Mouse (Mus musculus) megakaryocyte, embryonic 14.5 days (primary cell): Measurements from ENCODE around the gene Sfxn1.

Experiments
- FLI1 ChIP-seq: IDR thresholded peaks from 2 replicates; pipeline ENCODE4 v1.6.1; 2012; ENCODE audit warnings: low read length, inconsistent platforms, mixed read lengths
- GATA1 ChIP-seq: IDR thresholded peaks from 3 replicates; pipeline ENCODE4 v1.6.1; 2012; ENCODE audit warnings: mixed read lengths, low read length, inconsistent platforms, borderline replicate concordance

DNA sequence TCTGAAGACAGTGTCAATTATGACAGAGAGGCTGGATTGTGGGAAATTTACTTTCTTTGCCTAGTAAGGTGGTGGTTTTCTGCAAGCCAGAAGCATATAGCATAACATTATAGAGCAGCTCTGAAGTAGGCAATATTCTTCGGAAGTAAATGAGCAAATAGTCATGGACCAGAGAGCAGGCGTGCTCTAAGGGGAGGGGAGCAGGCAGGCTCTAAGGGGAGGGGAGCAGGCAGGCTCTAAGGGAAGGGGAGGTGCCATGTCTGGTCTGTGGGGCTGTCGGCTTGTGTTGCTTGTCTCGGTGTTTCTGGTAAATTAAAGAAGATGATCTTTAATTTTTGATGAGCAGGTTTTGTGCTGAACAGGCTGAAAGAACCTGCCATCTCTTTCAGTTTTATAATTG is 12.5 kb downstream of the Sfxn1 start:
- TF ChIP-seq FLI1 (no peak), GATA1 (no peak)
